Mouse (Mus musculus) stomach, postnatal 0 days (tissue): ENCODE measurements at regions not wholly inside any gene's neighbourhood (a gene's known extent, or its start where the extent isn't known, plus 50 kb on each side); places are given as distances from the start of the nearest gene placed in this dataset.
A peak's percentile ranks its signal among the peaks of the same experiment; 100 is the strongest.

Source experiments
- CTCF ChIP-seq: IDR thresholded peaks from 2 replicates; pipeline ENCODE4 v1.5.1; 2016; ENCODE audit warnings: antibody characterized with exemption, low read depth, mild to moderate bottlenecking, moderate library complexity
- EP300 ChIP-seq: optimal IDR thresholded peaks from 2 replicates; pipeline ENCODE3; 2016; ENCODE audit warnings: antibody characterized with exemption

- TF ChIP-seq EP300 (no peak), CTCF (peak; percentile 99)
These were observed 116.9 kb upstream of the Klf14 start for GRCm38 (mm10) chr6:31075572-31076477.
